Mouse (Mus musculus): ENCODE measurements at regions not wholly inside any gene's neighbourhood (a gene's known extent, or its start where the extent isn't known, plus 50 kb on each side); places are given as distances from the start of the nearest gene placed in this dataset.
A peak's percentile ranks its signal among the peaks of the same experiment; 100 is the strongest.

DNA sequence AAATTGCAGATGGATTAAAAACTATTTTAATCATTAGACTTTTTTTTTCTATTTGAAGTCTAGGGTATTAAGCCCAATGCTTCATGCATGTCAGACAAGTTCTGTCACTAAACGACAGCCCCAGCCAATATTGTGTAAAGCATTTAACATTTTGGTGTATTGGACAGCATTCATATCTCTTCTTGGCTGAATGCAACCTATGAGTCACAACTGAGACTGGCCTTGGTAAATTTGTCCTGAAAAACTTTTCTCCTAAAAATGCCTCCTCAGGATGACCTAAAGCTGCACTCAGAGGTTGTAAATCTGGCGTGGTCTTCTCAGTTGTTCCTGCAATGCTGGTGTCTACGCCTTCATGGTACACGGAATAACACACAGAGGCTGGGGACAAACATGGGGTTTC, 78.7 kb upstream of the Gpr141 start:
- H3K4me2 ChIP-seq (ENCODE audit: low read depth, low read length, poor library complexity, severe bottlenecking), result no peak overlapping the region
- no peak overlapping the region for H3K27ac ChIP-seq (ENCODE audit: low read depth, low read length)
- ATAC-seq (ENCODE audit: low FRiP score), result no peak
- no peaks in the 10 kb centered on the region for H3K9me3 ChIP-seq (ENCODE audit: low read length)
- H3K4me1 ChIP-seq (ENCODE audit: insufficient read depth, low read length), result no peaks in the 10 kb centered on the region
- no peak for DNase-seq (ENCODE audit: low spot score)
- 89% methylated on average over 4 of the region's 4 CpGs for WGBS
- H3K36me3 ChIP-seq (ENCODE audit: insufficient read depth, low read length), result no peaks in the 10 kb centered on the region
- no peaks in the 10 kb centered on the region for H3K27me3 ChIP-seq (ENCODE audit: insufficient read depth, low read length)
- H3K9ac ChIP-seq (replicated peaks; ENCODE audit: low read length, poor library complexity, severe bottlenecking), result no peak overlapping the region
- no peak overlapping the region for H3K4me3 ChIP-seq (ENCODE audit: low read depth, low read length)
- no peak for TF ChIP-seq CTCF (IDR thresholded peaks at IDR 0.05)

DNA sequence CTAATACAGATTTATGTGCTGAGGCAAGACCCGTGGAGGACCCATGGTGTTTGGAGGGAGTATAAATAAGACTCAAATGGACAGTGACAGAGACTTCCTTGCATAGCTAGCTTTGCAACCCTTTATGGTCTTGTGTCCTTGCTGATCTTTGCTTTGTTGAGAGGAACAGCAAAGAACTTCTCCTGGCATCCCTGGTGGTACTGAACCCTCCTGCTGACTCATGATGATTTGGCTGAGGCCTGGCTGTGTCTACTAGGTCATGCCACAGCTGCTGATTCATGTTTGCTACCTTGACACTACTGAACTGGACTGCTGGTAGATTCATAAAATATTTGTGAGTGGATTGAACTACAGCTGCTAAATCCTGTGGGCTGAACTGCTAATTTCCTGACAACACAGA, 73.1 kb upstream of the Gpr141 start:
- no peaks in the 10 kb centered on the region for H3K36me3 ChIP-seq (ENCODE audit: insufficient read depth, low read length)
- H3K27me3 ChIP-seq (ENCODE audit: insufficient read depth, low read length), result no peaks in the 10 kb centered on the region
- no peaks in the 10 kb centered on the region for H3K9me3 ChIP-seq (ENCODE audit: low read length)
- no peak overlapping the region for H3K4me2 ChIP-seq (ENCODE audit: low read depth, low read length, poor library complexity, severe bottlenecking)
- ATAC-seq (ENCODE audit: low FRiP score) (no peak), DNase-seq (ENCODE audit: low spot score) (no peak)
- no peak for TF ChIP-seq CTCF (IDR thresholded peaks at IDR 0.05)
- no peak overlapping the region for H3K9ac ChIP-seq (replicated peaks; ENCODE audit: low read length, poor library complexity, severe bottlenecking)
- H3K4me1 ChIP-seq (ENCODE audit: insufficient read depth, low read length), result no peaks in the 10 kb centered on the region
- no peak overlapping the region for H3K27ac ChIP-seq (ENCODE audit: low read depth, low read length)
- no peak overlapping the region for H3K4me3 ChIP-seq (ENCODE audit: low read depth, low read length)
- WGBS, result 90% methylated on average over 1 of the region's 1 CpGs

GRCm38 (mm10) chr13:19888983-19889773, 65.1 kb upstream of the Gpr141 start:
- H3K9me3 ChIP-seq (ENCODE audit: low read length), result no peaks in the 10 kb centered on the region
- H3K4me2 ChIP-seq (ENCODE audit: low read depth, low read length, poor library complexity, severe bottlenecking), result no peak overlapping the region
- DNase-seq (ENCODE audit: low spot score), result no peak
- TF ChIP-seq CTCF (IDR thresholded peaks at IDR 0.05), result no peak
- H3K36me3 ChIP-seq (ENCODE audit: insufficient read depth, low read length), result no peaks in the 10 kb centered on the region
- no peak overlapping the region for H3K4me3 ChIP-seq (ENCODE audit: low read depth, low read length)
- no peak overlapping the region for H3K9ac ChIP-seq (replicated peaks; ENCODE audit: low read length, poor library complexity, severe bottlenecking)
- H3K27me3 ChIP-seq (ENCODE audit: insufficient read depth, low read length), result no peaks in the 10 kb centered on the region
- H3K27ac ChIP-seq (ENCODE audit: low read depth, low read length), result no peak overlapping the region
- 64% methylated on average over 11 of the region's 11 CpGs for WGBS
- no peak for ATAC-seq (ENCODE audit: low FRiP score)
- no peaks in the 10 kb centered on the region for H3K4me1 ChIP-seq (ENCODE audit: insufficient read depth, low read length)

DNA sequence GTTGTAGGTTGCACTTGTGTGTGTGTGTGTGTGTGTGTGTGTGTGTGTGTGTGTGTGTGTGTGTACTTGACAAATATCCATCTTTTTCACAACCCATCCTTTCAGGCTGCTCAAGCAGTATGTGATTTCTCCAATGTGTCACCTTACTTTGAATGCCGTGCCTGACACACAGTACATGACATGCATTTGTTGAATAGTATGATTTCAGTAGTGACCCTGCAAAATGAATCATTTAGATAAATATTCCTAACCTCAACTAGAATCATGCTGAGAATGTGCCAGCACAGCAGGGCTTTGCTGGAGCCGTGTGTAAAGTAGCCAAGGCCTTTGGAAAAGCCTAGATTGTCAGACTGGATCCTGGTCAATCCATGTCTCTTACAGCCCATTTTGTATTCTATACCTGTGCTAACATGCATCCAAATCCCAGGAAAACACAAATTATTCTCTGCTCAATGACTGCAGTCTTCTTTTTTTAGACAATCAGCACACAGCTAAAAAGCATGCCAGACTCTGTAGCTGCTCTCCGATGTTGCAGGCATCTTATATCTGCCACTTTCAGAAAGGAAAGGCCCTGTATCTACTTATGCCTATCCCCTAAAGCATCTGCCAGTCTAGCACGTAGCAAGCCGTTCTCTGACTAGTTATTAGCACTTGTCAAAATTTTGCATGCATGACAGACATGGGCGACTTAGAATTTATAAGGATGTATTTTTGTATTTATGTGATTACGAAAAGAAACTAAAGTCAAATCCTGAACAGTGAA, 60.0 kb upstream of the Gpr141 start:
- ATAC-seq (ENCODE audit: low FRiP score) (peak; percentile 52; the same call in 1 of the 2 replicates), DNase-seq (ENCODE audit: low spot score) (no peak)
- Histone ChIP-seq H3K36me3 (ENCODE audit: insufficient read depth, low read length) (no peaks in the 10 kb centered on the region), H3K27ac (ENCODE audit: low read depth, low read length) (peak overlapping the region; percentile 64), H3K9ac (replicated peaks; ENCODE audit: low read length, poor library complexity, severe bottlenecking) (no peak overlapping the region), H3K4me3 (ENCODE audit: low read depth, low read length) (no peak overlapping the region), H3K4me2 (ENCODE audit: low read depth, low read length, poor library complexity, severe bottlenecking) (no peak overlapping the region), H3K4me1 (ENCODE audit: insufficient read depth, low read length) (no peaks in the 10 kb centered on the region), H3K9me3 (ENCODE audit: low read length) (no peaks in the 10 kb centered on the region), H3K27me3 (ENCODE audit: insufficient read depth, low read length) (no peaks in the 10 kb centered on the region)
- WGBS, result 63% methylated on average over 7 of the region's 7 CpGs
- TF ChIP-seq CTCF (IDR thresholded peaks at IDR 0.05), result no peak

- TF ChIP-seq CTCF (IDR thresholded peaks at IDR 0.05), result no peak
- H3K9ac ChIP-seq (replicated peaks; ENCODE audit: low read length, poor library complexity, severe bottlenecking), result no peak overlapping the region
- H3K27me3 ChIP-seq (ENCODE audit: insufficient read depth, low read length), result no peaks in the 10 kb centered on the region
- H3K4me3 ChIP-seq (ENCODE audit: low read depth, low read length), result no peak overlapping the region
- no peak overlapping the region for H3K4me2 ChIP-seq (ENCODE audit: low read depth, low read length, poor library complexity, severe bottlenecking)
- no peak for DNase-seq (ENCODE audit: low spot score)
- no peak for ATAC-seq (ENCODE audit: low FRiP score)
- no peaks in the 10 kb centered on the region for H3K9me3 ChIP-seq (ENCODE audit: low read length)
- H3K36me3 ChIP-seq (ENCODE audit: insufficient read depth, low read length), result no peaks in the 10 kb centered on the region
- H3K4me1 ChIP-seq (ENCODE audit: insufficient read depth, low read length), result no peaks in the 10 kb centered on the region
- WGBS, result 93% methylated on average over 4 of the region's 4 CpGs
- H3K27ac ChIP-seq (ENCODE audit: low read depth, low read length), result no peak overlapping the region
Measured at GRCm38 (mm10) chr13:19882889-19883288, 58.8 kb upstream of the Gpr141 start.

DNA sequence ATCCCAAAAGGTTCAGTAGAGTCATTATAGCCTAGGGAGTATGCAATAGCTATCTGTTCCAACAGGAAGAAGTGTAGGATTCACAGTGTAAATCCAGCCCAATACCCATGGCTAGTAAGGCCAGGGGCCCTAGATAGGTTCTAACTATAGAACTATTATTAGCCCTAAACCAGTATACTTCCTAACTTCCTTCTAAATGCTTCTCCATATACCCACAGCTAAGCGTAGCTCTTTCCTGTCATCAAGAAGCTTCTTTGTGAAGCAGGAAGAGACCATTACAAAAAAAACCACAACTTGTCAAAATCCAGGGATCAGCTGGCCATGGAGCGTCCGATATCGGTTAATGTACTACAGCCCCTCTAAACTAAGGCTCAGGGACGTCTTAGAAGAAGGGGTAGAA, 57.7 kb upstream of the Gpr141 start:
- no peak overlapping the region for H3K4me3 ChIP-seq (ENCODE audit: low read depth, low read length)
- H3K36me3 ChIP-seq (ENCODE audit: insufficient read depth, low read length), result no peaks in the 10 kb centered on the region
- ATAC-seq (ENCODE audit: low FRiP score) (no peak), DNase-seq (ENCODE audit: low spot score) (no peak)
- H3K4me1 ChIP-seq (ENCODE audit: insufficient read depth, low read length), result no peaks in the 10 kb centered on the region
- H3K9ac ChIP-seq (replicated peaks; ENCODE audit: low read length, poor library complexity, severe bottlenecking), result no peak overlapping the region
- H3K27me3 ChIP-seq (ENCODE audit: insufficient read depth, low read length), result no peaks in the 10 kb centered on the region
- no peaks in the 10 kb centered on the region for H3K9me3 ChIP-seq (ENCODE audit: low read length)
- 94% methylated on average over 5 of the region's 5 CpGs for WGBS
- H3K4me2 ChIP-seq (ENCODE audit: low read depth, low read length, poor library complexity, severe bottlenecking), result no peak overlapping the region
- H3K27ac ChIP-seq (ENCODE audit: low read depth, low read length), result no peak overlapping the region
- TF ChIP-seq CTCF (IDR thresholded peaks at IDR 0.05), result no peak
